Mouse (Mus musculus) heart, embryonic 11.5 days (tissue): ENCODE measurements around the gene I830077J02Rik. TPM values are rescaled to one million over a fixed set of nuclear protein-coding genes. Genes with fewer than 3 reads are reported as not detected.
A peak's percentile ranks its signal among the peaks of the same experiment; 100 is the strongest.

ENCODE experiments used
- ATAC-seq: fragments of 200-750 bp; cut with Nextera tagmentation; replicated peaks from 2 replicates; pipeline ENCODE4 v1.8.0; 2017; ENCODE audit warnings: moderate library complexity; ENCODE audit not compliant: insufficient number of reproducible peaks, low FRiP score, low TSS enrichment
- H3K27ac ChIP-seq: fragments of 300-500 bp; sonication (generic); 2 replicates; pipeline ENCODE4 v1.5.1; 2014; ENCODE audit warnings: mild to moderate bottlenecking, low read depth, low read length
- H3K27me3 ChIP-seq: fragments of 300-500 bp; sonication (generic); 2 replicates; pipeline ENCODE4 v1.6.1; 2014; ENCODE audit warnings: mild to moderate bottlenecking, low read length, mixed read lengths; ENCODE audit not compliant: control insufficient read depth, insufficient read depth
- H3K36me3 ChIP-seq: fragments of 300-500 bp; sonication (generic); 2 replicates; pipeline ENCODE4 v1.6.1; 2014; ENCODE audit warnings: mild to moderate bottlenecking, low read length, moderate library complexity, mixed read lengths; ENCODE audit not compliant: control insufficient read depth, insufficient read depth
- H3K4me1 ChIP-seq: fragments of 300-500 bp; sonication (generic); 2 replicates; pipeline ENCODE4 v1.6.1; 2014; ENCODE audit warnings: low read length; ENCODE audit not compliant: control insufficient read depth, insufficient read depth
- H3K4me2 ChIP-seq: fragments of 300-500 bp; sonication (generic); 2 replicates; pipeline ENCODE4 v1.6.1; 2014; ENCODE audit warnings: mild to moderate bottlenecking, moderate library complexity
- H3K4me3 ChIP-seq: fragments of 300-500 bp; sonication (generic); 2 replicates; pipeline ENCODE4 v1.5.1; 2014; ENCODE audit warnings: low read depth, low read length
- H3K9ac ChIP-seq: fragments of 300-500 bp; sonication (generic); 2 replicates; pipeline ENCODE4 v1.6.1; 2014; ENCODE audit warnings: mild to moderate bottlenecking, low read depth, low read length, moderate library complexity
- H3K9me3 ChIP-seq: fragments of 300-500 bp; sonication (generic); replicated peaks from 2 replicates; pipeline ENCODE4 v1.6.1; 2016; ENCODE audit warnings: low read length; ENCODE audit not compliant: control insufficient read depth
- WGBS: fragments of 180-500 bp; shearing (Covaris S2); extraction: QIAGEN DNeasy Blood & Tissue Kit; methylation state at CpG from one replicate; pipeline ENCODE4 v1.1.7; 2014; ENCODE audit not compliant: insufficient replicate concordance; 5-methylcytosine and 5-hydroxymethylcytosine counted together
- polyA plus RNA-seq: library from polyadenylated mRNA; unstranded; fragments of >200 nt; fragmentation: Nextera tagmentation; extraction: Ambion mirVana; gene quantifications from 2 replicates; pipeline ENCODE4 v1.2.1, GENCODE M21; 2014

Gene I830077J02Rik
- polyA plus RNA-seq, 1 experiment from 2014 or later: 2.6 TPM

DNA sequence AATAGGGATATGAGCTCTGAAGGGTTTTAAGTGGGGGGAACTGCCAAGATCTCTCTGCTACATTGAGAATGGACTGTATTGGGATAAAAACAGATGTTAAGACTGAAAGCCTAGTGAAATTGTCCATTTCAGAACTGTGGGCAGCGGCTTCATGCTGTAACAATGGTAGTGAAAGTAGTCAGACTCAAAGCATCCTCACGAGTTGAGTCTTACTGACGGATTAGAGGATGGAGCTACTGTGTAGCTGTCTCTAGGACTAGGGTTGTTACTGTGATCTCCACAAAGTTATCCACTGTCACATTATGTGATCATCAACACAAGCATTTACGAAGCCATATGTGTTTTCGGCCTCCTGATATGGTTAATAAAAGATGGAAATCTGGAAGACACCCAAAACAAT lies 25.7 kb upstream of the I830077J02Rik start:
- Histone ChIP-seq H3K9me3 (no peaks in the 10 kb centered on the region), H3K4me2 (peak overlapping the region; percentile 89), H3K36me3 (peaks cover 20% of the 10 kb centered on the region), H3K4me3 (peak overlapping the region; percentile 98), H3K4me1 (peaks cover 18% of the 10 kb centered on the region), H3K9ac (peak overlapping the region; percentile 99), H3K27ac (no peak overlapping the region), H3K27me3 (no peaks in the 10 kb centered on the region)
- ATAC-seq: no peak
- WGBS: 35% methylated on average over 5 of the region's 5 CpGs

DNA sequence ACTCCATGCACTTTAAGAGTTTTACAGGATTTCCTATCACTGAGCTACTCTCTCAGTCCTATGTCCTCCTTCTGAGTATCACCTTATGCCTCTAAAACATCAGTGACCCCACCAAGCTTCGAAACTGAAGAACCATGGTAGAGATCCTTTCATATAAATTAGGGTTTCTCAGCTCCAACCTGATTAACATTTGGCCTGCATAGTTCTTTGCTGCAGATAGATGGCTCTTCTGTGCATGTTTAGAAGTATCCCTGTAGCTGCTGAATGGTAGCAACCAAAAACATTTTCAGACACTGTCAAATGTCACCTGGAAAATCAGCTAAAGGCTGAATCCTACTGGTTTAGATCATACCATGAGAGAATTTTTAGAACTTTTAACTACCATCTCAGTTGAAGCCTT lies 24.8 kb upstream of the I830077J02Rik start:
- no peaks in the 10 kb centered on the region for H3K27me3 ChIP-seq
- WGBS: 93% methylated on average over 1 of the region's 1 CpGs
- peak overlapping the region; percentile 98; the same call in 1 of the 2 replicates for H3K4me3 ChIP-seq
- H3K4me2 ChIP-seq: peak overlapping the region; percentile 89; the same call in 1 of the 2 replicates
- no peaks in the 10 kb centered on the region for H3K9me3 ChIP-seq
- H3K36me3 ChIP-seq: peaks cover 17% of the 10 kb centered on the region
- no peak overlapping the region for H3K27ac ChIP-seq
- H3K4me1 ChIP-seq: peaks cover 18% of the 10 kb centered on the region
- H3K9ac ChIP-seq: no peak overlapping the region
- no peak for ATAC-seq

- Histone ChIP-seq H3K9ac (no peak overlapping the region), H3K27ac (no peak overlapping the region), H3K9me3 (no peaks in the 10 kb centered on the region), H3K36me3 (peaks cover 45% of the 10 kb centered on the region), H3K4me3 (no peak overlapping the region), H3K4me2 (no peak overlapping the region), H3K4me1 (no peaks in the 10 kb centered on the region), H3K27me3 (no peaks in the 10 kb centered on the region)
- 92% methylated on average over 7 of the region's 7 CpGs for WGBS
- ATAC-seq: no peak
These were observed 18.9 kb upstream of the I830077J02Rik start for GRCm38 (mm10) chr3:105951348-105951747.

DNA sequence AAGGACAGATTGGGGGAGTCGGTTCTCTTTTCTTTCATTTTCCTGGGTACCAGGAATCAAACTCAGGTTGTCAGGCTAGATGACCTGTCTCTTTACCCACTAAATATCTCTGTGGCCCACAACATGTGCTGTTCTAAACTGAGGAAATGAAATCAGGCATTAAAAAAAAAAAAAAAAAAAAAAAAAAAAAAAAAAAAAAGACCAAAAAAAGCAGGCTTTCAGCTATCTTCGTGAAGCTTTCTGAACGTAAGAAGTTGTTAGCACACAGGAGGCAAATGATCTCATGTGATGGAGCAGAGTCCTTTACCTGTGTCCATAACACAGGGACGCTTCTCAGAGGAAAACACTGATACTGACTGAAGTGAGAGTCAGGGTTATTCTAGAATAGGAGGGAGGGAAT lies 3.6 kb upstream of the I830077J02Rik start:
- Histone ChIP-seq H3K4me3 (no peak overlapping the region), H3K27ac (no peak overlapping the region), H3K9me3 (no peaks in the 10 kb centered on the region), H3K4me2 (no peak overlapping the region), H3K36me3 (peaks cover 5% of the 10 kb centered on the region; the same call in 1 of the 2 replicates), H3K9ac (no peak overlapping the region), H3K27me3 (no peaks in the 10 kb centered on the region), H3K4me1 (0 out of 2 replicates have a peak, but pooled peaks cover 2% of the 10 kb centered on the region)
- 81% methylated on average over 4 of the region's 4 CpGs for WGBS
- ATAC-seq: no peak

DNA sequence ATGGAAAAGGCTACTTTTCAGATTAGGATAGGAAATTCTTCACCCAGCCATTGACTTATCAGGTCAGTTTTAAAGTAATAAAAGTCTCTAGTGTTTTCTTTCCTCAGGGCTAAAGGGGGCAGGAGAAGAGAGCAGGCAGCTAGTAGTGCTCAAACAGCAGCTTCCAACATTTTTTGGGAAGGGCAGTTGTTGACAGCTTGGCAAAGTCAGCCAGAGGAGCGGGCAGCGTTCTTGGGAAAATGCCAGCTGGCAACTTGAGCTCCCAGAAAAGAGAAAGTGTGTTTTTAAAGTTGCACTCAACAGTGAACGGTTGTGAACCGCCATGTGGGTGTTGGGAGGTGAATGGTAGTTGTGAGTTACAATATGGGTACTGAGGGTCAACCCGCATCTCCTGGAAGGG lies 2.6 kb upstream of the I830077J02Rik start:
- ATAC-seq: no peak
- H3K27me3 ChIP-seq: no peaks in the 10 kb centered on the region
- H3K27ac ChIP-seq: no peak overlapping the region
- H3K36me3 ChIP-seq: no peaks in the 10 kb centered on the region
- H3K9me3 ChIP-seq: no peaks in the 10 kb centered on the region
- 0 out of 2 replicates have a peak, but pooled peaks cover 2% of the 10 kb centered on the region for H3K4me1 ChIP-seq
- H3K4me2 ChIP-seq: no peak overlapping the region
- no peak overlapping the region for H3K4me3 ChIP-seq
- H3K9ac ChIP-seq: no peak overlapping the region
- 75% methylated on average over 5 of the region's 5 CpGs for WGBS

GRCm38 (mm10) chr3:105933926-105934325 lies 1.5 kb upstream of the I830077J02Rik start:
- Histone ChIP-seq H3K27me3 (no peaks in the 10 kb centered on the region), H3K9ac (no peak overlapping the region), H3K4me1 (0 out of 2 replicates have a peak, but pooled peaks cover 2% of the 10 kb centered on the region), H3K9me3 (no peaks in the 10 kb centered on the region), H3K36me3 (no peaks in the 10 kb centered on the region), H3K4me3 (no peak overlapping the region), H3K4me2 (no peak overlapping the region), H3K27ac (no peak overlapping the region)
- ATAC-seq: no peak
- WGBS: 85% methylated on average over 6 of the region's 6 CpGs

- WGBS: 71% methylated on average over 2 of the region's 2 CpGs
- Histone ChIP-seq H3K27ac (no peak overlapping the region), H3K4me1 (0 out of 2 replicates have a peak, but pooled peaks cover 2% of the 10 kb centered on the region), H3K36me3 (no peaks in the 10 kb centered on the region), H3K4me2 (no peak overlapping the region), H3K9me3 (no peaks in the 10 kb centered on the region), H3K27me3 (no peaks in the 10 kb centered on the region), H3K4me3 (no peak overlapping the region), H3K9ac (no peak overlapping the region)
- no peak for ATAC-seq
These were observed 1.4 kb downstream of the I830077J02Rik start for GRCm38 (mm10) chr3:105931095-105931494.

- Histone ChIP-seq H3K9ac (no peak overlapping the region), H3K27me3 (no peaks in the 10 kb centered on the region), H3K4me2 (no peak overlapping the region), H3K36me3 (no peaks in the 10 kb centered on the region), H3K27ac (no peak overlapping the region), H3K4me3 (no peak overlapping the region), H3K4me1 (0 out of 2 replicates have a peak, but pooled peaks cover 2% of the 10 kb centered on the region), H3K9me3 (no peaks in the 10 kb centered on the region)
- 78% methylated on average over 7 of the region's 7 CpGs for WGBS
- no peak for ATAC-seq
These were observed 2.6 kb downstream of the I830077J02Rik start for GRCm38 (mm10) chr3:105929821-105930220.

DNA sequence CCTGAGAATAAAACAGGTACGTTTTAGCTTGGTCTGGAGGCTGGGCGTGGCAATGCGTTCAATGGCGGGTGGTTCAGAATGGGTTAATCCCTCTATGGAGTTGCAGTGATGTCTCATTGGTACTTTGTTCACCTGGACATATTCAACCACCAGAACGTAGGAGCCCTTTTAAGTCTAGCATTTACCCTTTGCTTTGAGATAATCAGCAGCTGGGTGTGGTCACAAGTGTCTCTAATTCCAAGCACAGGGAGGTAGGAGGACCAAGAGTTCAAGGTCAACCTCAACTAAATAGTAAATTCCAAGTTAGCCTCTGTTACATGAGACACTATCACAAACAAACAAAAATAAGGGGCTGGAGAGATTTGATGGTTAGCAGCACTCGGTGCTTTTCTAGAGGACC lies 3.7 kb downstream of the I830077J02Rik start:
- 76% methylated on average over 6 of the region's 6 CpGs for WGBS
- Histone ChIP-seq H3K4me1 (no peaks in the 10 kb centered on the region), H3K9ac (no peak overlapping the region), H3K4me2 (no peak overlapping the region), H3K27me3 (no peaks in the 10 kb centered on the region), H3K4me3 (no peak overlapping the region), H3K27ac (no peak overlapping the region), H3K9me3 (no peaks in the 10 kb centered on the region), H3K36me3 (no peaks in the 10 kb centered on the region)
- ATAC-seq: no peak
